Mouse (Mus musculus) olfactory bulb, adult 2 months (tissue): ENCODE data around the gene Lrrc8d. TPM values are rescaled to one million over a fixed set of nuclear protein-coding genes. Genes with fewer than 3 reads are reported as not detected.
A peak's percentile ranks its signal among the peaks of the same experiment; 100 is the strongest.
"Not testable (repeated sequence)": the region's sequence is repeated elsewhere in the genome, so short reads cannot be mapped to it uniquely, and the experiment has no call there.

ENCODE experiments used
- H3K27ac ChIP-seq: fragments of 200-500 bp; 2 replicates; pipeline ENCODE4 v1.5.1; 2012; ENCODE audit warnings: low read depth, low read length; ENCODE audit not compliant: insufficient read depth
- H3K4me1 ChIP-seq: fragments of 200-500 bp; 2 replicates; pipeline ENCODE4 v1.6.1; 2012; ENCODE audit warnings: low read length; ENCODE audit not compliant: control insufficient read depth, insufficient read depth
- H3K4me3 ChIP-seq: fragments of 200-500 bp; 2 replicates; pipeline ENCODE4 v1.5.1; 2012; ENCODE audit warnings: mild to moderate bottlenecking, low read depth, low read length, moderate library complexity; ENCODE audit not compliant: insufficient read depth
- CTCF ChIP-seq: fragments of 200-500 bp; IDR thresholded peaks from 2 replicates; pipeline ENCODE4 v1.5.1; 2012; ENCODE audit warnings: low read depth, mild to moderate bottlenecking, low read length, moderate library complexity; ENCODE audit not compliant: insufficient read depth
- POLR2A ChIP-seq: fragments of 200-500 bp; IDR thresholded peaks from 2 replicates; pipeline ENCODE4 v1.6.1; 2012; ENCODE audit warnings: mild to moderate bottlenecking, low read depth, low read length, moderate library complexity; ENCODE audit not compliant: insufficient read depth
- WGBS: fragments of 180-500 bp; shearing (Covaris S2); methylation state at CpG from one replicate; pipeline ENCODE4 v1.1.7; 2018; 5-methylcytosine and 5-hydroxymethylcytosine counted together
- polyA plus RNA-seq: library from polyadenylated mRNA; stranded (reverse); fragments of >200 nt; gene quantifications from 2 replicates; pipeline ENCODE4 v1.2.4, GENCODE M21; 2012; ENCODE audit warnings: low replicate concordance; ENCODE audit not compliant: missing spikeins, insufficient read depth, insufficient read length

The Lrrc8d gene
- polyA plus RNA-seq, 1 experiment, result not detected

- 89% methylated on average over 5 of the region's 5 CpGs for WGBS
- no peak overlapping the region for H3K27ac ChIP-seq
- H3K4me1 ChIP-seq, result peaks cover 26% of the 10 kb centered on the region
- TF ChIP-seq CTCF, result no peak
- no peak for TF ChIP-seq POLR2A
- H3K4me3 ChIP-seq, result no peak overlapping the region
Measured at GRCm38 (mm10) chr5:105857486-105857885, 157.7 kb downstream of the Lrrc8d start.

- 61% methylated on average over 8 of the region's 8 CpGs for WGBS
- no peak overlapping the region for H3K4me3 ChIP-seq
- no peak for TF ChIP-seq CTCF
- no peak for TF ChIP-seq POLR2A
- peaks cover 22% of the 10 kb centered on the region for H3K4me1 ChIP-seq
- H3K27ac ChIP-seq, result peak overlapping the region; percentile 78; the same call in 1 of the 2 replicates
Measured at GRCm38 (mm10) chr5:105858754-105859694, 159.3 kb downstream of the Lrrc8d start.

- WGBS, result 26% methylated on average over 11 of the region's 11 CpGs
- peak overlapping the region; percentile 78 for H3K27ac ChIP-seq
- H3K4me3 ChIP-seq, result no peak overlapping the region
- H3K4me1 ChIP-seq, result peaks cover 22% of the 10 kb centered on the region
- TF ChIP-seq POLR2A, result no peak
- no peak for TF ChIP-seq CTCF
Measured at GRCm38 (mm10) chr5:105859716-105860460, 160.1 kb downstream of the Lrrc8d start.

- 33% methylated on average over 10 of the region's 10 CpGs for WGBS
- Histone ChIP-seq H3K4me1 (peaks cover 18% of the 10 kb centered on the region), H3K27ac (peak overlapping the region; percentile 88), H3K4me3 (no peak overlapping the region)
- no peak for TF ChIP-seq CTCF
- no peak for TF ChIP-seq POLR2A
Measured at GRCm38 (mm10) chr5:105860461-105860835, 160.7 kb downstream of the Lrrc8d start.

GRCm38 (mm10) chr5:105861616-105862015 is 161.8 kb downstream of the Lrrc8d start:
- no peak for TF ChIP-seq POLR2A
- no peak for TF ChIP-seq CTCF
- WGBS, result 96% methylated on average over 5 of the region's 5 CpGs
- Histone ChIP-seq H3K4me1 (peaks cover 18% of the 10 kb centered on the region), H3K4me3 (no peak overlapping the region), H3K27ac (no peak overlapping the region)

GRCm38 (mm10) chr5:105865110-105865628 is 165.4 kb downstream of the Lrrc8d start:
- 54% methylated on average over 5 of the region's 5 CpGs for WGBS
- H3K4me3 ChIP-seq, H3K27ac ChIP-seq, H3K4me1 ChIP-seq: not testable (repeated sequence)

GRCm38 (mm10) chr5:105867427-105867826 is 167.7 kb downstream of the Lrrc8d start:
- 55% methylated on average over 4 of the region's 4 CpGs for WGBS
- no peak for TF ChIP-seq POLR2A
- TF ChIP-seq CTCF, result no peak

GRCm38 (mm10) chr5:105867841-105868447 is 168.2 kb downstream of the Lrrc8d start:
- no peak overlapping the region for H3K27ac ChIP-seq

More at GRCm38 (mm10) chr5:105867427-105867826, 167.7 kb downstream of the Lrrc8d start:
- Histone ChIP-seq H3K4me3 (no peak overlapping the region), H3K4me1 (no peaks in the 10 kb centered on the region), H3K27ac (no peak overlapping the region)

More at GRCm38 (mm10) chr5:105867841-105868447, 168.2 kb downstream of the Lrrc8d start:
- no peak overlapping the region for H3K4me3 ChIP-seq
- no peaks in the 10 kb centered on the region; the same call in 1 of the 2 replicates for H3K4me1 ChIP-seq
- TF ChIP-seq CTCF, result no peak
- TF ChIP-seq POLR2A, result no peak
- WGBS, result 55% methylated on average over 16 of the region's 16 CpGs
